Mouse (Mus musculus): Measurements from ENCODE around the gene Hist1h3i. TPM values are rescaled to one million over a fixed set of nuclear protein-coding genes. Genes with fewer than 3 reads are reported as not detected.
"Not testable (repeated sequence)": the region's sequence is repeated elsewhere in the genome, so short reads cannot be mapped to it uniquely, and the experiment has no call there.

Gene Hist1h3i
- polyA plus RNA-seq, 1 experiment from 2014 or later: 158 TPM

- ATAC-seq (ENCODE audit: low read depth): peak; percentile 62
Measured at GRCm38 (mm10) chr13:21778814-21779766, 4.1 kb downstream of the Hist1h3i start.

GRCm38 (mm10) chr13:21755707-21756106, 27.5 kb downstream of the Hist1h3i start:
- no peak for ATAC-seq (ENCODE audit: low read depth)
- peak overlapping the region; percentile 86; the same call in 1 of the 2 replicates for H3K27ac ChIP-seq (ENCODE audit: low read length)

More at GRCm38 (mm10) chr13:21778814-21779766, 4.1 kb downstream of the Hist1h3i start:
- Histone ChIP-seq H3K4me1 (ENCODE audit: control insufficient read depth, low read depth, low read length) (peaks cover 29% of the 10 kb centered on the region), H3K27ac (ENCODE audit: low read length) (peak overlapping the region; percentile 99), H3K4me3 (ENCODE audit: low read depth, low read length) (peak overlapping the region; percentile 70), H3K27me3 (ENCODE audit: control insufficient read depth, insufficient read depth, low read depth, low read length) (no peaks in the 10 kb centered on the region), H3K9ac (ENCODE audit: low read depth, low read length) (peak overlapping the region; percentile 86), H3K9me3 (replicated peaks; ENCODE audit: control insufficient read depth, low read length) (no peaks in the 10 kb centered on the region), H3K36me3 (ENCODE audit: control insufficient read depth, insufficient read depth) (no peaks in the 10 kb centered on the region), H3K4me2 (ENCODE audit: low read depth, low read length) (peak overlapping the region; percentile 87)
- 3% methylated on average over 33 of the region's 33 CpGs for WGBS (ENCODE audit: insufficient replicate concordance)

GRCm38 (mm10) chr13:21754294-21755001, 28.7 kb downstream of the Hist1h3i start:
- peak; percentile 17 for ATAC-seq (ENCODE audit: low read depth)
- H3K27me3 ChIP-seq (ENCODE audit: control insufficient read depth, insufficient read depth, low read depth, low read length); H3K9me3 ChIP-seq (replicated peaks; ENCODE audit: control insufficient read depth, low read length); H3K4me1 ChIP-seq (ENCODE audit: control insufficient read depth, low read depth, low read length); H3K36me3 ChIP-seq (ENCODE audit: control insufficient read depth, insufficient read depth): not testable (repeated sequence)
- peak overlapping the region; percentile 63 for H3K4me3 ChIP-seq (ENCODE audit: low read depth, low read length)
- WGBS (ENCODE audit: insufficient replicate concordance): 2% methylated on average over 8 of the region's 26 CpGs
- peak overlapping the region; percentile 64 for H3K9ac ChIP-seq (ENCODE audit: low read depth, low read length)
- H3K27ac ChIP-seq (ENCODE audit: low read length): peak overlapping the region; percentile 99
- peak overlapping the region; percentile 75 for H3K4me2 ChIP-seq (ENCODE audit: low read depth, low read length)

More at GRCm38 (mm10) chr13:21755707-21756106, 27.5 kb downstream of the Hist1h3i start:
- H3K27me3 ChIP-seq (ENCODE audit: control insufficient read depth, insufficient read depth, low read depth, low read length): no peaks in the 10 kb centered on the region
- H3K36me3 ChIP-seq (ENCODE audit: control insufficient read depth, insufficient read depth): no peaks in the 10 kb centered on the region
- H3K9me3 ChIP-seq (replicated peaks; ENCODE audit: control insufficient read depth, low read length): no peaks in the 10 kb centered on the region
- H3K4me1 ChIP-seq (ENCODE audit: control insufficient read depth, low read depth, low read length): peaks cover 5% of the 10 kb centered on the region
- peak overlapping the region; percentile 55 for H3K4me2 ChIP-seq (ENCODE audit: low read depth, low read length)
- H3K9ac ChIP-seq (ENCODE audit: low read depth, low read length): peak overlapping the region; percentile 42; the same call in 1 of the 2 replicates
- peak overlapping the region; percentile 57 for H3K4me3 ChIP-seq (ENCODE audit: low read depth, low read length)
- 53% methylated on average over 1 of the region's 1 CpGs for WGBS (ENCODE audit: insufficient replicate concordance)

- peak within 1 kb of the TSS; percentile 63 for H3K4me3 ChIP-seq (ENCODE audit: low read depth, low read length)
- H3K9me3 ChIP-seq (replicated peaks; ENCODE audit: control insufficient read depth, low read length); H3K36me3 ChIP-seq (ENCODE audit: control insufficient read depth, insufficient read depth); H3K27me3 ChIP-seq (ENCODE audit: control insufficient read depth, insufficient read depth, low read depth, low read length); H3K4me1 ChIP-seq (ENCODE audit: control insufficient read depth, low read depth, low read length): not testable (repeated sequence)
- H3K9ac ChIP-seq (ENCODE audit: low read depth, low read length): peak within 1 kb of the TSS; percentile 70
- peak; percentile 84 for ATAC-seq (ENCODE audit: low read depth)
- peak within 1 kb of the TSS; percentile 75 for H3K4me2 ChIP-seq (ENCODE audit: low read depth, low read length)
- peak within 1 kb of the TSS; percentile 99 for H3K27ac ChIP-seq (ENCODE audit: low read length)
- under 1% methylated on average over 40 of the region's 50 CpGs for WGBS (ENCODE audit: insufficient replicate concordance)
Measured at GRCm38 (mm10) chr13:21753524-21754285, 29.5 kb downstream of the Hist1h3i start, which contains the start of the genes Hist1h2ak and Hist1h2bn. Gene Hist1h2ak, minus strand, starts transcription at chr13:21753827. Gene Hist1h2bn, plus strand, starts transcription at chr13:21754123.

- ATAC-seq (ENCODE audit: low read depth): no peak
- H3K27ac ChIP-seq (ENCODE audit: low read length): peak overlapping the region; percentile 99
- H3K9me3 ChIP-seq (replicated peaks; ENCODE audit: control insufficient read depth, low read length): no peaks in the 10 kb centered on the region
- peak overlapping the region; percentile 63 for H3K4me3 ChIP-seq (ENCODE audit: low read depth, low read length)
- peak overlapping the region; percentile 70 for H3K9ac ChIP-seq (ENCODE audit: low read depth, low read length)
- no peaks in the 10 kb centered on the region for H3K36me3 ChIP-seq (ENCODE audit: control insufficient read depth, insufficient read depth)
- H3K4me2 ChIP-seq (ENCODE audit: low read depth, low read length): peak overlapping the region; percentile 75
- under 1% methylated on average over 10 of the region's 10 CpGs for whole genome bisulfite sequencing (ENCODE audit: insufficient replicate concordance)
- H3K4me1 ChIP-seq (ENCODE audit: control insufficient read depth, low read depth, low read length): peaks cover 8% of the 10 kb centered on the region
- H3K27me3 ChIP-seq (ENCODE audit: control insufficient read depth, insufficient read depth, low read depth, low read length): no peaks in the 10 kb centered on the region
Measured at GRCm38 (mm10) chr13:21753051-21753523, 30.1 kb downstream of the Hist1h3i start.

- H3K27me3 ChIP-seq (ENCODE audit: control insufficient read depth, insufficient read depth, low read depth, low read length): no peaks in the 10 kb centered on the region
- H3K9me3 ChIP-seq (replicated peaks; ENCODE audit: control insufficient read depth, low read length): no peaks in the 10 kb centered on the region
- peaks cover under 1% of the 10 kb centered on the region; the same call in 1 of the 2 replicates for H3K36me3 ChIP-seq (ENCODE audit: control insufficient read depth, insufficient read depth)
- H3K4me1 ChIP-seq (ENCODE audit: control insufficient read depth, low read depth, low read length): peaks cover 11% of the 10 kb centered on the region
- peak overlapping the region; percentile 75 for H3K4me2 ChIP-seq (ENCODE audit: low read depth, low read length)
- peak overlapping the region; percentile 70 for H3K9ac ChIP-seq (ENCODE audit: low read depth, low read length)
- 31% methylated on average over 3 of the region's 3 CpGs for WGBS (ENCODE audit: insufficient replicate concordance)
- H3K27ac ChIP-seq (ENCODE audit: low read length): peak overlapping the region; percentile 99
- peak overlapping the region; percentile 63 for H3K4me3 ChIP-seq (ENCODE audit: low read depth, low read length)
- ATAC-seq (ENCODE audit: low read depth): no peak
Measured at GRCm38 (mm10) chr13:21752356-21752755, 30.8 kb downstream of the Hist1h3i start.

- Histone ChIP-seq H3K27me3 (ENCODE audit: control insufficient read depth, insufficient read depth, low read depth, low read length) (no peaks in the 10 kb centered on the region), H3K9ac (ENCODE audit: low read depth, low read length) (peak overlapping the region; percentile 70), H3K4me3 (ENCODE audit: low read depth, low read length) (peak overlapping the region; percentile 63), H3K9me3 (replicated peaks; ENCODE audit: control insufficient read depth, low read length) (no peaks in the 10 kb centered on the region), H3K27ac (ENCODE audit: low read length) (peak overlapping the region; percentile 99), H3K4me2 (ENCODE audit: low read depth, low read length) (peak overlapping the region; percentile 75), H3K4me1 (ENCODE audit: control insufficient read depth, low read depth, low read length) (peaks cover 12% of the 10 kb centered on the region), H3K36me3 (ENCODE audit: control insufficient read depth, insufficient read depth) (peaks cover 4% of the 10 kb centered on the region; the same call in 1 of the 2 replicates)
- WGBS (ENCODE audit: insufficient replicate concordance): 39% methylated on average over 3 of the region's 3 CpGs
- ATAC-seq (ENCODE audit: low read depth): no peak
Measured at GRCm38 (mm10) chr13:21751827-21752226, 31.3 kb downstream of the Hist1h3i start.

- H3K36me3 ChIP-seq (ENCODE audit: control insufficient read depth, insufficient read depth): peaks cover 4% of the 10 kb centered on the region; the same call in 1 of the 2 replicates
- H3K4me3 ChIP-seq (ENCODE audit: low read depth, low read length): peak overlapping the region; percentile 6
- H3K9ac ChIP-seq (ENCODE audit: low read depth, low read length): peak overlapping the region; percentile 70
- peaks cover 15% of the 10 kb centered on the region for H3K4me1 ChIP-seq (ENCODE audit: control insufficient read depth, low read depth, low read length)
- peak overlapping the region; percentile 99 for H3K27ac ChIP-seq (ENCODE audit: low read length)
- H3K9me3 ChIP-seq (replicated peaks; ENCODE audit: control insufficient read depth, low read length): no peaks in the 10 kb centered on the region
- H3K4me2 ChIP-seq (ENCODE audit: low read depth, low read length): peak overlapping the region; percentile 75
- no peaks in the 10 kb centered on the region for H3K27me3 ChIP-seq (ENCODE audit: control insufficient read depth, insufficient read depth, low read depth, low read length)
- ATAC-seq (ENCODE audit: low read depth): no peak
Measured at GRCm38 (mm10) chr13:21751417-21751816, 31.8 kb downstream of the Hist1h3i start.

Data from liver, embryonic 16.5 days (tissue).